Mouse (Mus musculus) kidney, adult 2 months (tissue): ENCODE measurements around the gene Marc2. TPM values are rescaled to one million over a fixed set of nuclear protein-coding genes. Genes with fewer than 3 reads are reported as not detected.
A peak's percentile ranks its signal among the peaks of the same experiment; 100 is the strongest.

ENCODE experiments used
- DNase-seq: peaks from one replicate; pipeline ENCODE4 v3.0.0; 2021
- H3K27ac ChIP-seq: fragments of 200-500 bp; 2 replicates; pipeline ENCODE4 v1.5.1; 2012; ENCODE audit warnings: low read depth, low read length, control low read depth, inconsistent platforms; ENCODE audit not compliant: insufficient read depth
- H3K27me3 ChIP-seq: fragments of 200-500 bp; replicated peaks from 2 replicates; pipeline ENCODE4 v1.6.1; 2012; ENCODE audit warnings: mild to moderate bottlenecking, moderate library complexity, low read length, inconsistent platforms; ENCODE audit not compliant: control insufficient read depth, insufficient read depth
- H3K36me3 ChIP-seq: fragments of 200-500 bp; 2 replicates; pipeline ENCODE4 v1.6.1; 2012; ENCODE audit warnings: mild to moderate bottlenecking, moderate library complexity, low read length, inconsistent platforms; ENCODE audit not compliant: control insufficient read depth, insufficient read depth
- H3K4me1 ChIP-seq: fragments of 200-500 bp; 2 replicates; pipeline ENCODE4 v1.6.1; 2011; ENCODE audit warnings: low read length; ENCODE audit not compliant: control insufficient read depth, insufficient read depth
- H3K4me3 ChIP-seq: fragments of 200-500 bp; 2 replicates; pipeline ENCODE4 v1.5.1; 2011; ENCODE audit warnings: mild to moderate bottlenecking, low read depth, low read length, control low read depth; ENCODE audit not compliant: insufficient read depth
- CTCF ChIP-seq: fragments of 200-500 bp; conservative IDR thresholded peaks from 2 replicates; pipeline ENCODE4 v1.5.1; 2011; ENCODE audit warnings: low read depth, mild to moderate bottlenecking, control low read depth, low read length, moderate library complexity, mixed read lengths; ENCODE audit not compliant: insufficient read depth, insufficient read length
- POLR2A ChIP-seq: fragments of 200-500 bp; IDR thresholded peaks from one replicate; pipeline ENCODE4 v1.6.1; 2011; ENCODE audit warnings: low read depth, low read length, control low read depth
- WGBS: fragments of 180-500 bp; shearing (Covaris S2); methylation state at CpG from one replicate; pipeline ENCODE4 v1.1.7; 2018; 5-methylcytosine and 5-hydroxymethylcytosine counted together
- polyA plus RNA-seq: library from polyadenylated mRNA; depleted of rRNA; stranded (reverse); fragments of >200 nt; gene quantifications from 2 replicates; pipeline ENCODE4 v1.2.3, GENCODE M21; 2012

Gene Marc2
- polyA plus RNA-seq, 1 experiment = 403 TPM

DNA sequence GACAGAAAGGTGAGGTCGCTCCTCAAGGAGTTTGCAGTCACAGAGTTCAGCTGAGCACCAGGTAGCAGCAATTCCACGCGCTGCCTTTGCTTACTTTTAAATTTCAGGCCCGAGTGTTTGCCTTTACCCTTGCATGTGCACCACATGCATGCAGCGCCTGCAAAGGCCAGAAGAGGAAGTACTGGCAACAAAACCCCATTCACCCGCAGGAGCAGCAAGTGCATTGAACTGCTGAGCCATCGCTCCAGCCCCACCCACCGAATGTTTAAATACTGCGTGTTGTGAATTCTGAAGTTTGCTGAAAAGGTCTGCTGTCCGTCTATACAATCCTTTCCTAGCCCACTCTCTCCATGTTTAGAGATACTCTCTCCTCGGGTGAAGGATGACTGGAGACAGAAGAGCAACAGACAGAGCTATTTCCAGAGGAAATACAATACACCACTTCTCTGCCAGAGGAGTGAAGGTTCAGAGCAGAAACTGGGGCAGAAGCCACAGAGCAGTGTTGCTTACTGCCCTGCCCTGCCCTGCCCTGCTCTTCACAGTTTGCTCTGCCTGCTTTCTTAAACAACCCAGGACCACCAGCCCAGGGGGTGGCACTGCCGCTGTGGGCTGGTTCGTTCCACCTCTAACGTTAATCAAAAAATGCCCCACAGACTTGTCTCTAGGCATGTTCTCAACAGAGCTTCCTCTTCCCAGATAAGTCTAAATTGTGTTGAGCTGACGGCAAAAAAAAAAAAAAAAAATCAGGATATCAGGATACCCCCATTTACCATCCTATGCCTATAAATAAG, 38.4 kb downstream of the Marc2 start:
- H3K4me3 ChIP-seq = no peak overlapping the region
- peaks cover 18% of the 10 kb centered on the region for H3K4me1 ChIP-seq
- no peak for DNase-seq
- H3K36me3 ChIP-seq = no peaks in the 10 kb centered on the region; the same call in 1 of the 2 replicates
- TF ChIP-seq CTCF = no peak
- TF ChIP-seq POLR2A = no peak
- WGBS = 73% methylated on average over 15 of the region's 15 CpGs
- no peak overlapping the region for H3K27ac ChIP-seq
- no peaks in the 10 kb centered on the region for H3K27me3 ChIP-seq

DNA sequence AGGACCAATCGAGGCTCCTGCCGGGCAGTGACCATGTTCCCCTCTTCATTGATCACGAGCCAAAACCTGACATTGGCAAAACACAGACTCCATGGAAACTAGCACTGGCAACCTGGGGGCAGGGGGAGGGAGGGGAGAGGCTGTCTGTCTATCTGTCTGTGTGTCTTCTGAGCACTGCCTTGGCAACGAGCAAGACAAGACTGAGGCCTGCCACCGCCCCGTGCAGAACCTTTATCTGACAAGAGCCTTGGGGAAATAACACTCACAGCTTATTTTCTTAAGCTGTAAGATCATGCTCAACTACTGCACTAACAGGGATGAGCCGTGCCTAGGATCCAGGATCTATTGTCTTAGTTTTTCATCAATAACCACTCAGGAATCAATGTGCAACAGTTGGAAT, 39.1 kb downstream of the Marc2 start:
- no peak for TF ChIP-seq POLR2A
- DNase-seq = no peak
- WGBS = 89% methylated on average over 7 of the region's 7 CpGs
- Histone ChIP-seq H3K27me3 (no peaks in the 10 kb centered on the region), H3K4me3 (no peak overlapping the region), H3K4me1 (peaks cover 15% of the 10 kb centered on the region), H3K36me3 (no peaks in the 10 kb centered on the region), H3K27ac (no peak overlapping the region)

DNA sequence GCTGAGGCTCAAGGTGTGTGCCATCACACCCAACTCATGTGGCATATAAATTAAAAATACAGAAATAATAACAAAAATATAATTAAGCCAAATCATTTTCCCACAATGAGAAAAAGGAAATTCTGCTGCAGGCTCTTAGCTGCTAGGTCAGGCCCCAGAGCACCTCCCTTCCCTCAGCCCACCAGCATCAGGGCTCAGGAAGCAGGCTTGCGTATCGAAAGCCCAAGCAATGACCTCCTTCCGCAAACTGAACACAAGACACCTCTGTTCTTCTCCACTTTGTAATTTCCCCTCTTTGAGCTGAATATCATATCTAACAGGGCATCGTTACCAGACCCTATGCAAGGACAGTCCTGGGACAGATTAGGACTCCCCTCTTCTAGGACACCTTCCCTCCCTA, 40.5 kb downstream of the Marc2 start:
- DNase-seq = no peak
- no peaks in the 10 kb centered on the region for H3K27me3 ChIP-seq
- no peaks in the 10 kb centered on the region for H3K36me3 ChIP-seq
- TF ChIP-seq POLR2A = no peak
- no peak for TF ChIP-seq CTCF
- no peak overlapping the region for H3K4me3 ChIP-seq
- peaks cover 8% of the 10 kb centered on the region; the same call in 1 of the 2 replicates for H3K4me1 ChIP-seq
- no peak overlapping the region for H3K27ac ChIP-seq
- WGBS = 88% methylated on average over 4 of the region's 4 CpGs

DNA sequence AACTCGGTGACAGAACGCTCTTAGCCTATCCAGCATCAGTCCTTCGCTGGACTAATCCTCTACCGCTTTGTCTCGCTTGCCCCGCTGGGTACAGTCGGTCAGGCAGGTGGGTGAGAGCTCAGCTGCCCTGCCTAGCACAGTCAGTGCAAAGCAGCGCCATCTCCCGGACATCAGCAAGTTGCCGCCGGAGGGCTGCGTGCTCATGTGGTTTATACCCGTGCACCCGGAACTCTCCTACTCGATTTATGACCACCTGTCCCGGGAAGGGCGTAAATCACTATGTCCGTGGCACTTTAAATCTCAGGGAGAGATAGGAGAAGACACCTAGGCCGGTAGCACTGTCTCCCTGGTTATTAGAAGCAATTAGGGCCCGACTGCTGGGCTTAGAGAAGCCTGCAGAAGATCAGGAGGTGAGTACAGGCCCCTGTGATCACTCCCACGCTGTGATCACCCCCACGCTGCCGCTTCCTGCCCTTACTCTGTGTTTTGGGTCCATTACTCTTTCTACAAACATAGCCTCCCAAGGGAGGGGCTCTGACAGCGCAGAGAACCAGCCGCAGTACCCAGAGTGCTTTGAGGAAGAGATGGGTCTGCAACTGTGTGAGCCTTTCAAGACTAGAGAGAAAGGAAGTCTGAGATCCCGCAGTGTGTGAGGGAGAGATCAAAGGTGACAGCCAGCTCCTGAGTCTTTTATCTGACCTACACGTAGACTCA, 52.9 kb downstream of the Marc2 start:
- Histone ChIP-seq H3K27me3 (no peaks in the 10 kb centered on the region), H3K4me3 (no peak overlapping the region), H3K4me1 (no peaks in the 10 kb centered on the region), H3K27ac (no peak overlapping the region), H3K36me3 (no peaks in the 10 kb centered on the region)
- TF ChIP-seq CTCF (peak; percentile 46; the same call in 1 of the 2 replicates), POLR2A (no peak)
- peak; percentile 31 for DNase-seq
- WGBS = 12% methylated on average over 27 of the region's 27 CpGs

DNA sequence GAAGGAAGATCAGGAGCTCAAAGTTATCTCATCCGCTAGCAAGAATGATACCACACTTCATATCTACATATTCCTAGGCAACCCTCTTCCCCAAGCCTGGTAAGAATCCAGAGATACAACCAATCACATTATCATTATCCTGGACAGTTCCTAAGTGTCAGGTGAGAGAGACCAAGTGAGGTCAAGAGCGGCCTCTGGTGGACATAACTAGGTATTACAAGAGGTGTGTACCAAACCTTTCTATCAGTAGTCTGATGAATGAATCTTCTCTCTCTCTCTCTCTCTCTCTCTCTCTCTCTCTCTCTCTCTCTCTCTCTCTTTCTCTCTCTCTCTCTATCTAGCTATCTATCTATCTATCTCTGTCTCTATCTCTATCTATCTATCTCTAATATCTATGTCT, 55.1 kb downstream of the Marc2 start:
- 9% methylated on average over 2 of the region's 2 CpGs for WGBS
- peak; percentile 42 for TF ChIP-seq CTCF
- TF ChIP-seq POLR2A = no peak
- peak; percentile 51 for DNase-seq
- H3K4me3 ChIP-seq = no peak overlapping the region
- H3K27ac ChIP-seq = no peak overlapping the region
- no peaks in the 10 kb centered on the region for H3K36me3 ChIP-seq
- no peaks in the 10 kb centered on the region for H3K4me1 ChIP-seq
- no peaks in the 10 kb centered on the region for H3K27me3 ChIP-seq

DNA sequence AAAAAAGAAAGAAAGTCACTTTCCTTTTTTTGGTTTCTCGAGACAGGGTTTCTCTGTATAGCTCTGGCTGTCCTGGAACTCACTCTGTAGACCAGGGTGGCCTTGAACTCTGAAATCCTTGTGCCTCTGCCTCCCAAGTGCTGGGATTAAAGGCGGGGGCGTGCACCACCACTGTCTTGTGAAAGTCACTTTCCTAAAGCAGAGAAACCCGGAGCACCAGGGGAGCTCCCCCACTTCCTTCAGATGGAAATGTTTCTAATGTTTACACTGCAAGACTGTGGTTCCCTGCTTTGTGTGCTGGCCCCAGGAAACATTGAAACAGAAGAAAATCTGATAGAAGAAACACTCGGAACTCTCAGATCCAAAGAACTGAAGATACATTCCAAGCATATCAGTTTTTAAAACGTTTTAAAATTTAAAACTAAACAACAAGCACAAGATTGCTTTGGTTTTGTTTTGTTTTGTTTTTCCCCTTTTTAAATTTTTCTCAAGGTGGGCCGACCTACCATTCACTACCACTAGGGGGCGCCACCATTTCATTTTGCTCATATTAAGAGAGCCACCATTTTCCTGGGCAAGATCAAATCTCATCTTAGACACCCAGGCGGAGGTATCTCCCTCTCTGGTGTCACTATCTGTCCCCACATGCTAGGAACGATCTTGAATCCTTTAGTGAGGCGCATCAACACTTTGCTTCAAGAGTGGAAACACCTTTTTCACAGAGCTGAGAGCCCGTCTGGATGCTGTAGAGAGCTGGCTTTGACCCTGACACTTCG, 59.7 kb downstream of the Marc2 start:
- H3K4me3 ChIP-seq = no peak overlapping the region
- TF ChIP-seq CTCF (peak; percentile 30; the same call in 1 of the 2 replicates), POLR2A (no peak)
- 74% methylated on average over 13 of the region's 13 CpGs for WGBS
- no peak overlapping the region for H3K27ac ChIP-seq
- DNase-seq = no peak
- no peaks in the 10 kb centered on the region for H3K36me3 ChIP-seq
- H3K4me1 ChIP-seq = no peaks in the 10 kb centered on the region
- no peaks in the 10 kb centered on the region for H3K27me3 ChIP-seq

DNA sequence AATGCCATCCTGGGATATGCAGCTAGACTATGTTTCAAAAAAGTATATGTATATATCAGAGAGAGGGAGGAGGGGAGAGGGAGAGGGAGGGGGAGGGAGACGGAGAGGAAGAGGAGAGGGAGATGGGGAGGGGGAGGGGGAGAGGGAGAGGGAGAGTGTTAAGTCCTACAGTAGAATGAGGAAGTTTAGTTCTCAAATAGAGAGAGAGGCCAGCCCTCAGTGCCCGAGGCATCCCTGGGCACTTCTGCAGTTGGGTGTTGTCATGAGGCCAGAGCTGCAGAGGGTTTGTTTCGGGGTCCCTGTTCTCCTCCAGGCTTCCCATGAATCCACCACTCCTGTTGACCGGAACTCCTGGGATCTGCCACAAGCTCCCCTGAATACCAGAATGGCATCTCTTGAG, 62.6 kb downstream of the Marc2 start:
- no peak overlapping the region for H3K4me3 ChIP-seq
- WGBS = 82% methylated on average over 4 of the region's 4 CpGs
- no peaks in the 10 kb centered on the region for H3K36me3 ChIP-seq
- no peaks in the 10 kb centered on the region for H3K27me3 ChIP-seq
- H3K27ac ChIP-seq = no peak overlapping the region
- DNase-seq = no peak
- no peaks in the 10 kb centered on the region for H3K4me1 ChIP-seq
- TF ChIP-seq CTCF = no peak
- TF ChIP-seq POLR2A = no peak
